Mouse (Mus musculus) left cerebral cortex, adult 11 months (tissue): Measurements from ENCODE around the gene Map1b.

Experiments
- DNase-seq: peaks from one replicate; pipeline ENCODE4 v3.0.0; 2022; ENCODE audit warnings: low spot score

Gene Map1b

GRCm38 (mm10) chr13:99516448-99516881, at the start of gene Map1b:
Gene Map1b, minus strand, starts transcription at chr13:99516540.
- peak; percentile 66 for DNase-seq

- no peak for DNase-seq
These were observed 48.0 kb upstream of the Map1b start for GRCm38 (mm10) chr13:99564346-99564745.

GRCm38 (mm10) chr13:99563021-99563420, 46.7 kb upstream of the Map1b start:
- DNase-seq = no peak

- no peak for DNase-seq
These were observed 45.7 kb upstream of the Map1b start for GRCm38 (mm10) chr13:99561843-99562550.

- no peak for DNase-seq
These were observed 44.6 kb upstream of the Map1b start for GRCm38 (mm10) chr13:99560674-99561639.

GRCm38 (mm10) chr13:99558216-99558906, 42.0 kb upstream of the Map1b start:
- DNase-seq = no peak

GRCm38 (mm10) chr13:99557813-99558212, 41.5 kb upstream of the Map1b start:
- no peak for DNase-seq

GRCm38 (mm10) chr13:99557331-99557730, 41.0 kb upstream of the Map1b start:
- DNase-seq = no peak

- no peak for DNase-seq
These were observed 38.6 kb upstream of the Map1b start for GRCm38 (mm10) chr13:99554960-99555359.

GRCm38 (mm10) chr13:99554466-99554865, 38.1 kb upstream of the Map1b start:
- DNase-seq = no peak

- no peak for DNase-seq
These were observed 36.0 kb upstream of the Map1b start for GRCm38 (mm10) chr13:99552381-99552780.

GRCm38 (mm10) chr13:99550679-99551369, 34.5 kb upstream of the Map1b start:
- no peak for DNase-seq

GRCm38 (mm10) chr13:99550060-99550459, 33.7 kb upstream of the Map1b start:
- no peak for DNase-seq

- no peak for DNase-seq
These were observed 33.2 kb upstream of the Map1b start for GRCm38 (mm10) chr13:99549584-99549983.

GRCm38 (mm10) chr13:99546832-99547231, 30.5 kb upstream of the Map1b start:
- no peak for DNase-seq

- DNase-seq = no peak
These were observed 28.9 kb upstream of the Map1b start for GRCm38 (mm10) chr13:99545201-99545600.

- DNase-seq = no peak
These were observed 25.3 kb upstream of the Map1b start for GRCm38 (mm10) chr13:99541429-99542267.

GRCm38 (mm10) chr13:99539288-99539687, 22.9 kb upstream of the Map1b start:
- DNase-seq = no peak

- no peak for DNase-seq
These were observed 22.5 kb upstream of the Map1b start for GRCm38 (mm10) chr13:99538851-99539250.

- DNase-seq = no peak
These were observed 21.7 kb upstream of the Map1b start for GRCm38 (mm10) chr13:99537908-99538513.
